Mouse (Mus musculus) cerebellum, adult 2 months (tissue): ENCODE results near the gene Mpp2.

Experiments used
- CTCF ChIP-seq: fragments of 200-500 bp; IDR thresholded peaks from 2 replicates; pipeline ENCODE4 v1.5.1; 2011; ENCODE audit warnings: low read depth, mild to moderate bottlenecking, control low read depth, low read length, moderate library complexity, borderline replicate concordance; ENCODE audit not compliant: insufficient read depth
- POLR2A ChIP-seq: fragments of 200-500 bp; IDR thresholded peaks from 2 replicates; pipeline ENCODE4 v1.6.1; 2011; ENCODE audit warnings: low read length, control low read depth, borderline replicate concordance; ENCODE audit not compliant: insufficient read depth

GRCm38 (mm10) chr11:102096446-102096845 is 8.1 kb upstream of the Mpp2 start:
- no peak for TF ChIP-seq POLR2A
- no peak for TF ChIP-seq CTCF
